Mouse (Mus musculus): ENCODE data around the gene Ppm1n.

Gene Ppm1n

GRCm38 (mm10) chr7:19279581-19280114 lies at the start of gene Ppm1n:
Gene Ppm1n, minus strand, starts transcription at chr7:19280064.
- DNase-seq (ENCODE audit: low read depth, low spot score): peak; percentile 69

DNA sequence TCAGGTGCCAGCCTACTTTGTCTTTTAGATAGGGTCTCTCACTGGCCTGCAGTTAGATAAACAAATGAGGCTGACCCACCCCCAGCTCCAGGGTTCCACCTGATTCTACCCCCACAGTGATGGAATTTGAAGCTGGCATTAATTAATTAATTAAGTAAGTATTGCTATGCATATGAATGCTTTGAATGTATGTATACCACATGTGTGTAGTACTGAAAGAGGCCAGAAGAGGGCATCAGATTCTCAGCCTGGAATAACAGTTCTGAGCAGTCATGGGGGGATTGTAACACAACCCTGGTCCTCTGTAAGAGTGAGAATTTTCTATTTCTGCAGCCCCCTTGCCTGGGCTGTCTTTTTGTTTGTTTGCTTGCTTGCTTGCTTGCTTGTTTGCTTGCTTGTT lies 48.6 kb upstream of the Ppm1n start:
- peak; percentile 61 for DNase-seq (ENCODE audit: low read depth, low spot score)

- DNase-seq (ENCODE audit: low read depth, low spot score): no peak
These were observed 47.9 kb upstream of the Ppm1n start for GRCm38 (mm10) chr7:19327782-19328181.

DNA sequence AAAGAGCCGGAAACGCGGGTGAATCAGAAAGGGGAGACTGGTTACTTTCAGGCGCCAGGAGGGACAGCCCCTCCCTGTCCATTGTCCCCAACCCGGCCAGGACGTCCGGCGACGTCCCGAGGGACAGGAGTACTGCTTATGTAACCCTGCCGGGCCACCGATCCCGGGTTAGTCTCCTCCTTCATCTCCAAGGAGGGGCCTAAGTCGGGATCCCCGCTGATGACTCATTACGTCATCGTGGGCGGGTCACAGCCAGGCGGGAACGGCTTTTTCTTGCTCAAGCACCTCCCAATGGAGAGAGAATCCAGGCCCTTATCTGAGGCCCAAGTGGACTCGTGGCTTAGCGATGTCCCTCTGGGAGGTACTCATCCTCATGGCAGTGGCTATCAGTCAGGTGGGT lies 47.3 kb upstream of the Ppm1n start:
- DNase-seq (ENCODE audit: low read depth, low spot score): peak; percentile 70

DNA sequence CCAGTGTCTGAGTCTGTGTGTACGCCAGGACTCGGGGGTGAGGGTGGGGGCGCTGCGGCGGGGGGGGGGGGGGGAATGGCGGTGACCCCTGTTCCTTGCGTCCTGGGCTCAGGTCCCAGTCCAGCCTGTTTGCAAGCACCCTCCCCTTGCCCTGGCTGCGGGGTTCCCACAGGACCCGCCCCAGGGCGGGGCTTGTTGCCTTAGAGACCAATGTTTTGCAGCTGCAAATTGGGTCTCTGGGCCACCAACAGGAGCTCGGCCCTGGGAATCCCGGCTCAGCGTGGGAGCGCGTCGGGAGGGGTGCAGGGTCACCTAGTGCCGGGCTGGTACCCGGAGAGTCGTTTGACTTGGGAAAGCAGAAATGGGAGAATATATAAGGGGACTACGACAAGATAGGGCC lies 46.5 kb upstream of the Ppm1n start:
- peak; percentile 85 for DNase-seq (ENCODE audit: low read depth, low spot score)

- peak; percentile 81 for DNase-seq (ENCODE audit: low read depth, low spot score)
These were observed 45.7 kb upstream of the Ppm1n start for GRCm38 (mm10) chr7:19325262-19326199.

DNA sequence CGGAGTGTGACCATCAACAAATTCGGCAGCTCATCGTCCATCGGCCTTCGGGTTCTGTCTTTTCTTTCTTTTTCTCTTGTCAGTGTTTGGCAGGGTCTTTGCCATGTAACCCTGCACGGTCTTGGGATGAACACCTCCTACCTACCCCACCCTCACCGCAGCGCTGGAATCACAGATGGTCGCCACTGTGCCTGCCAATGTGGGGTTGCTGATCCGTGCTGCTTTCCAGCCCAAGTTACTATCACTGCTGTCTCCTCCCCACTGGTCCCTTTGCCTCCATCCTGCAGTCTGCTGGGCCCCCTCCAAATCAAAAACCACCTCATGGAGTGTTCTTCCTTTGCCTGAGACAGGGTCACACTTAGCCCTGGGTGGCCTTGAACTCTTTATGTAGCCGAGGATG lies 44.4 kb upstream of the Ppm1n start:
- no peak for DNase-seq (ENCODE audit: low read depth, low spot score)

DNA sequence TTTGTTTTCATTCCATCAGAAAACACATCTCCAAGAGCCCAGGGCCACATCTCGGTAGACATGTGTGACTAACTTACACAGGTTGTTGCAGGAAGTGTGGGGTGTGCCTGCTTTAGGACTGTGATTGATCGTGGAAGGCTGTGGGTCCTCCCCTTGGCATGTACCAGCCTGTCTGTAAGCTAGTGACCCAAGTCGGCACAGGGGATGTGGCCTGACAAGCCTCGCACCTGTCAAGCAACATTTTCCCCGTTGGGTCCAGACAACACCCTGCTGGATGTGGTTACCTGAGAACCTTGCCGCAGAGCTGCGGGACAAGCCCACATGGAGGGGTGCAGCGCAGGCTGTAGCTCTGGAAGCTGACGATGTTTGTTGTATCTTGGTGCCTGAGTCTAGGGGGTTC lies 42.6 kb upstream of the Ppm1n start:
- peak; percentile 43 for DNase-seq (ENCODE audit: low read depth, low spot score)

GRCm38 (mm10) chr7:19321464-19321863 lies 41.6 kb upstream of the Ppm1n start:
- peak; percentile 83 for DNase-seq (ENCODE audit: low read depth, low spot score)

- DNase-seq (ENCODE audit: low read depth, low spot score): no peak
These were observed 40.8 kb upstream of the Ppm1n start for GRCm38 (mm10) chr7:19320637-19321036.

DNA sequence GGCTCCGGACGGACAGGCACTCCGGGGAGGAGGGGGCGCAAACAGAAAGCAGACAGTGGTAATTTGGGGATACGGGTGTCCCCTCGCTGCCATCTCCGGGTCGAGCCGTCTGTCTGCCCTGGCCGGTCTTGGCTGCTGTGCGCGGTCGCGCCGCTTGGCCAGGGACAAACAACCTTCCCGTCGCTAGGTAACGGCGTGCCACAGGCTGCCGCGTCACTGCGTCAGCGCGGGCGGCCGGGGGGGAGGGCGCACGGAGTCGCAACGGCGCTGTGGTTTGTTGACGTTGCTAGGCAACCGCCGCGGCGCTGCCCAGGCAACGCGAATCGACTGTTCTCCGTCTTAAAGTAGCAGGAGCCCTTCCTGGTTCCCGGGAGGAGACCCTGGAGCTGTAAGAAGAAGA lies 40.0 kb upstream of the Ppm1n start:
- DNase-seq (ENCODE audit: low read depth, low spot score): peak; percentile 100

GRCm38 (mm10) chr7:19319458-19319857 lies 39.6 kb upstream of the Ppm1n start:
- peak; percentile 86 for DNase-seq (ENCODE audit: low read depth, low spot score)

- DNase-seq (ENCODE audit: low read depth, low spot score): peak; percentile 40
These were observed 38.8 kb upstream of the Ppm1n start for GRCm38 (mm10) chr7:19318676-19319075.

- DNase-seq (ENCODE audit: low read depth, low spot score): no peak
These were observed 38.3 kb upstream of the Ppm1n start for GRCm38 (mm10) chr7:19318201-19318600.

DNA sequence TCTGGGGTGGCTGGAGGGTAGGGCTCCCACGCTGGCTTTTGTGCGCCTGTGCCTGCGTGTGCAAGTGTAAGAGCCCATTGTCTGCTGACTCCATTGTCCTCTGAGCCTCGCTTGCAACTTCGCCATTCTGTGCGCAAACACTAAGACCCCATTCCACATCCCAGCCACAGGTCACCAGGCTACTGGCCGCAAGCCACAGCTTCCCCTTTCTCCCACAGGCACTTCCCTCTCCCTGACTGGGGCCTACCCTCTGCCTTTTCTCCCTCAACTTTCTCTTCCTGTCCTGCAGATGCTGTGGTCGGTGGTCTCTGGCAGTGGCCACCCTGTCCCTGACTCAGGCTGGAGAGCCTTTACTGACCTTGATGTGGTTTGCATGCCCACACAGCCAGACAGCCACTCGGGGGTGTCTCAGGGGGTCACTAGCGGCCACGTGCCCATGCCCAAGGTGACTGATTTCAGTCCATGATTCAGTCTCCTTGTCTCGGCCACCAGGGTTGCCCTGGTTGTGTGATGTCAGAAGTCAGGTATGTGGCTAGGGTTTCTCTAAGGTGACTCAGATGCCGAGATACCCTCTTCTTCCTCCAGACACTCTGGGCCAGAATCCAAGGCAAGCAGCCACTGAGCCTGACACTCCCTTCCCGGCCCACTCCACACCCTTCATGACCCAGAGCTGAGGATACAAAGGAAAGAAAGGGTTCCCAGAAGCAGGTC lies 36.7 kb upstream of the Ppm1n start:
- DNase-seq (ENCODE audit: low read depth, low spot score): peak; percentile 18

GRCm38 (mm10) chr7:19314033-19314432 lies 34.2 kb upstream of the Ppm1n start:
- DNase-seq (ENCODE audit: low read depth, low spot score): no peak

DNA sequence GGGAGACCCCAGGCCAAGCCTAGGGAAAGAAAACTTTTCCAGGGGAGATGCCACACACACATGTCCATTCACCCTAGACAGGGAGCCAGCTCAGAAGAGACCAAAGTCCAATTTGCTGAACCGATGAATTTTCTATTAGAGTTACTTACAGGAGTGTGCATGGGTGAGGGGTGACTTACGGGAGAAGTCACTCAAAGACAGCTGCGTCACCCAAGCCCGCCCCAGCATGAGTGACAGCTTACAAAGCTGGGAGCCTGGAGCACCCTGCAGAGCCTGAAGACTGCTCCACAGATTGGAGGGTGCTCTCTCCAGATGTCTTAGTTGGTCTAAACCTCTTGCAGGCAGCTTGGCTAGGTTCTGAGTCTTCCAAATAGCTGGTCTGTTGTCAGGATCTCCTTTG lies 32.1 kb upstream of the Ppm1n start:
- DNase-seq (ENCODE audit: low read depth, low spot score): peak; percentile 13

DNA sequence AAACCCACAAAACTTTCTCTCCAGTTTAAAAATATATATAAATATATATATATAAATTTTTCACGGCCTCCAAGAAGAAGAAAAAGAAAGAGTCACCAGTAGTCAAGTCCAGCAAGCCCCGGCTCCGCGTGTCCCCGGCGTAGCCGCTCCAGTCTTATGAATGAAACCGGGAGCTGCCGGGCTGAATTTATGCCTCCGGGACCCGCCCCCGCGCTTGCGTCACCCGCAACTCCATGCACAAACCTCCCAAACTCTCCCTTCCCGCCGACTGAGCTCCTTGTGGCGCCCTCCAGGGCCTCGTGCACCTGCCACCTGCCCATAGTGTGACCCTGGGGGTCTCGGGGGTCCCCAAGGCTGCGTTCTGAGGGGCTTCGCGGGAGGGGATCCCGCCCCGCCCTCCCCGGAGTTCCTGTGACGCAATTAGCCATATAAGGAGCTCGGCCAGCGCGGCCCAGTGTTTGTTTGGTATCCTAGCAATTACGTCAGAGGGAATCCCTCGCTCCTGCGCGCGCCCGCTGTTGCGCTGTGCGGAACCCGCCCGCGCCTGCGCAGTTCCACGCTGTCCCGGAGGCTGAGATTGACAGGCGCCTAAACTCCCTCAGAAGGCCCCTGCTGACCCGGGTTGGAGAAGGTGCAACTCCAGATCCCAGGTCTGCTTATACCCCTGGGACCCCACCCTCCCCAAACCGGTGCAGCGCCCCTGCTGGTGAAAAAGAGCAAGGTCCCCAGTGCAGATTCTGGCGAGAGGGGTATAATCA lies 30.2 kb upstream of the Ppm1n start, which contains the start of gene Fosb:
TSS of gene Fosb (minus strand) at position 168 of the 758 bp plus-strand sequence.
- peak; percentile 98 for DNase-seq (ENCODE audit: low read depth, low spot score)

- peak; percentile 64 for DNase-seq (ENCODE audit: low read depth, low spot score)
These were observed 29.5 kb upstream of the Ppm1n start for GRCm38 (mm10) chr7:19309278-19309883.

- DNase-seq (ENCODE audit: low read depth, low spot score): peak; percentile 96
These were observed 28.8 kb upstream of the Ppm1n start for GRCm38 (mm10) chr7:19308454-19309277.
